Mouse (Mus musculus) heart, adult 2 months (tissue): ENCODE data around the gene Hoxb9.

Experiments
- CTCF ChIP-seq: fragments of 200-600 bp; IDR thresholded peaks from 2 replicates; pipeline ENCODE4 v1.8.1; 2022; ENCODE audit warnings: antibody characterized with exemption, mild to moderate bottlenecking, moderate library complexity
- POLR2A ChIP-seq: fragments of 200-500 bp; IDR thresholded peaks from 2 replicates; pipeline ENCODE4 v1.6.1; 2011; ENCODE audit warnings: mild to moderate bottlenecking, low read depth, low read length, control low read depth; ENCODE audit not compliant: insufficient read depth

DNA sequence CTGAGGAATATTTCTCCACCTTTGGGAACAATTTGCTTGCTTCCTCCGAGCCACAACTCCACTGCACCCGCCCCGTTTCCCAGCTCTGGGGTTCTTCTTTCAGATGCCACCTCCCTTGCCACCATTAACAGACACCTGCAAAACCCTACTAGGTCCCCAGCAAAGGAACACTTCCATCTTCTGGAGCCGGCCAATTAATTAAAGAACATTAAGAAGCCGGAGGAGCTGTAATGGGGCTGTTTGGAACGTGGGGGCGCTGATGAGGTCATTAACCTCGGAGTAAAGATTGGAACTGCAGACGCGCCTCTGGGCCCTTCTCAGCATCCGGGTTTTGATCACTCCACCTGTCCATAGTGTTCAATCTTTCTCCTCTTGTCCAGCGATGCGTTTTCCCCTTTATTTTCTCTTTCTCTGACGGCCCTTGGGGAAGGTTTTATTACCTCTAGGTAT lies 15.2 kb upstream of the Hoxb9 start:
- no peak for TF ChIP-seq POLR2A
- no peak for TF ChIP-seq CTCF
